Mouse (Mus musculus) liver, embryonic 12.5 days (tissue): ENCODE results near the gene Mfap2. TPM values are rescaled to one million over a fixed set of nuclear protein-coding genes. Genes with fewer than 3 reads are reported as not detected.

Experiments
- ATAC-seq: fragments of 200-750 bp; cut with Nextera tagmentation; 2 replicates; pipeline ENCODE4 v1.8.0; 2017; ENCODE audit warnings: moderate number of reproducible peaks, mild to moderate bottlenecking, moderate library complexity
- H3K27ac ChIP-seq: fragments of 300-500 bp; sonication (generic); 2 replicates; pipeline ENCODE4 v1.5.1; 2016; ENCODE audit warnings: mild to moderate bottlenecking
- H3K27me3 ChIP-seq: fragments of 300-500 bp; sonication (generic); replicated peaks from 2 replicates; pipeline ENCODE4 v1.6.1; 2016; ENCODE audit warnings: mild to moderate bottlenecking, moderate library complexity
- H3K36me3 ChIP-seq: fragments of 300-500 bp; sonication (generic); 2 replicates; pipeline ENCODE4 v1.6.1; 2016; ENCODE audit warnings: mild to moderate bottlenecking, moderate library complexity
- H3K4me1 ChIP-seq: fragments of 300-500 bp; sonication (generic); 2 replicates; pipeline ENCODE4 v1.6.1; 2016
- H3K4me2 ChIP-seq: fragments of 300-500 bp; sonication (generic); 2 replicates; pipeline ENCODE4 v1.6.1; 2016; ENCODE audit warnings: mild to moderate bottlenecking, moderate library complexity
- H3K4me3 ChIP-seq: fragments of 300-500 bp; sonication (generic); 2 replicates; pipeline ENCODE4 v1.5.1; 2016; ENCODE audit warnings: mild to moderate bottlenecking, moderate library complexity
- H3K9ac ChIP-seq: fragments of 300-500 bp; sonication (generic); 2 replicates; pipeline ENCODE4 v1.6.1; 2016; ENCODE audit warnings: mild to moderate bottlenecking, moderate library complexity
- H3K9me3 ChIP-seq: fragments of 300-500 bp; sonication (generic); replicated peaks from 2 replicates; pipeline ENCODE4 v1.6.1; 2016; ENCODE audit warnings: mild to moderate bottlenecking, moderate library complexity
- WGBS: fragments of 180-500 bp; shearing (Covaris S2); methylation state at CpG from one replicate; pipeline ENCODE4 v1.1.7; 2016; ENCODE audit not compliant: insufficient replicate concordance; 5-methylcytosine and 5-hydroxymethylcytosine counted together
- polyA plus RNA-seq: library from polyadenylated mRNA; unstranded; fragments of >200 nt; fragmentation: Nextera tagmentation; extraction: Ambion mirVana; gene quantifications from 2 replicates; pipeline ENCODE4 v1.2.1, GENCODE M21; 2016

The Mfap2 gene
- 40.7 and 46.7 TPM in 2 replicates for polyA plus RNA-seq

- Histone ChIP-seq H3K4me2 (peak within 1 kb of the TSS; percentile 68), H3K9me3 (no peaks in the 10 kb centered on the region), H3K4me1 (peaks cover 27% of the 10 kb centered on the region), H3K27ac (0 out of 2 replicates have a peak within 1 kb of the TSS, but pooled peaks have one; percentile 7), H3K36me3 (peaks cover 28% of the 10 kb centered on the region), H3K4me3 (peak within 1 kb of the TSS; percentile 47), H3K9ac (peak within 1 kb of the TSS; percentile 37; the same call in 1 of the 2 replicates), H3K27me3 (peaks cover 45% of the 10 kb centered on the region)
- WGBS: 18% methylated on average over 7 of the region's 7 CpGs
- no peak for ATAC-seq
Measured at GRCm38 (mm10) chr4:141010118-141010517, at the start of gene Mfap2. Mfap2 (plus strand) TSS chr4:141010418.

GRCm38 (mm10) chr4:140960781-140961466, 49.3 kb upstream of the Mfap2 start, which contains the start of gene Sdhb:
Sdhb (plus strand) TSS chr4:140961203.
- peak within 1 kb of the TSS; percentile 90 for H3K4me2 ChIP-seq
- H3K9ac ChIP-seq: peak within 1 kb of the TSS; percentile 86
- peak; percentile 97 for ATAC-seq
- peaks cover 23% of the 10 kb centered on the region for H3K27me3 ChIP-seq
- H3K4me3 ChIP-seq: peak within 1 kb of the TSS; percentile 84
- H3K9me3 ChIP-seq: no peaks in the 10 kb centered on the region
- H3K36me3 ChIP-seq: peaks cover 7% of the 10 kb centered on the region
- H3K27ac ChIP-seq: peak within 1 kb of the TSS; percentile 81
- 4% methylated on average over 37 of the region's 37 CpGs for WGBS
- peaks cover 46% of the 10 kb centered on the region for H3K4me1 ChIP-seq

- WGBS: 1% methylated on average over 38 of the region's 38 CpGs
- Histone ChIP-seq H3K9ac (peak overlapping the region; percentile 86), H3K27ac (peak overlapping the region; percentile 81), H3K27me3 (peaks cover 19% of the 10 kb centered on the region), H3K4me3 (peak overlapping the region; percentile 84), H3K4me1 (peaks cover 46% of the 10 kb centered on the region), H3K4me2 (peak overlapping the region; percentile 90), H3K36me3 (peaks cover 14% of the 10 kb centered on the region), H3K9me3 (no peaks in the 10 kb centered on the region)
- peak; percentile 42 for ATAC-seq
Measured at GRCm38 (mm10) chr4:140961467-140962206, 48.6 kb upstream of the Mfap2 start.

GRCm38 (mm10) chr4:140962207-140962909, 47.9 kb upstream of the Mfap2 start:
- H3K9ac ChIP-seq: peak overlapping the region; percentile 86
- peak overlapping the region; percentile 84 for H3K4me3 ChIP-seq
- ATAC-seq: no peak
- WGBS: 47% methylated on average over 8 of the region's 8 CpGs
- peaks cover 12% of the 10 kb centered on the region; the same call in 1 of the 2 replicates for H3K27me3 ChIP-seq
- peaks cover 21% of the 10 kb centered on the region for H3K36me3 ChIP-seq
- peak overlapping the region; percentile 81 for H3K27ac ChIP-seq
- H3K4me2 ChIP-seq: peak overlapping the region; percentile 90
- H3K9me3 ChIP-seq: no peaks in the 10 kb centered on the region
- peaks cover 43% of the 10 kb centered on the region for H3K4me1 ChIP-seq

- Histone ChIP-seq H3K9ac (peak overlapping the region; percentile 24; the same call in 1 of the 2 replicates), H3K4me1 (peaks cover 39% of the 10 kb centered on the region), H3K9me3 (no peaks in the 10 kb centered on the region), H3K27ac (0 out of 2 replicates have a peak overlapping the region, but pooled peaks have one; percentile 17), H3K36me3 (peaks cover 27% of the 10 kb centered on the region), H3K4me2 (peak overlapping the region; percentile 90), H3K27me3 (peaks cover 8% of the 10 kb centered on the region; the same call in 1 of the 2 replicates), H3K4me3 (peak overlapping the region; percentile 84)
- no peak for ATAC-seq
- 28% methylated on average over 5 of the region's 5 CpGs for WGBS
Measured at GRCm38 (mm10) chr4:140962950-140963349, 47.3 kb upstream of the Mfap2 start.

GRCm38 (mm10) chr4:140963941-140964597, 46.1 kb upstream of the Mfap2 start:
- H3K4me2 ChIP-seq: no peak overlapping the region
- WGBS: 64% methylated on average over 9 of the region's 9 CpGs
- no peaks in the 10 kb centered on the region for H3K9me3 ChIP-seq
- H3K4me1 ChIP-seq: peaks cover 39% of the 10 kb centered on the region
- peaks cover 37% of the 10 kb centered on the region for H3K36me3 ChIP-seq
- H3K27me3 ChIP-seq: peaks cover 3% of the 10 kb centered on the region; the same call in 1 of the 2 replicates
- H3K27ac ChIP-seq: no peak overlapping the region
- H3K4me3 ChIP-seq: no peak overlapping the region
- H3K9ac ChIP-seq: no peak overlapping the region
- ATAC-seq: no peak

GRCm38 (mm10) chr4:140964620-140965019, 45.6 kb upstream of the Mfap2 start:
- H3K4me1 ChIP-seq: peaks cover 39% of the 10 kb centered on the region

GRCm38 (mm10) chr4:140967386-140968159, 42.6 kb upstream of the Mfap2 start:
- peaks cover 72% of the 10 kb centered on the region for H3K36me3 ChIP-seq
- no peak overlapping the region for H3K27ac ChIP-seq
- H3K27me3 ChIP-seq: no peaks in the 10 kb centered on the region
- H3K9ac ChIP-seq: no peak overlapping the region
- no peak for ATAC-seq
- no peak overlapping the region for H3K4me2 ChIP-seq
- 79% methylated on average over 11 of the region's 11 CpGs for WGBS
- H3K4me3 ChIP-seq: no peak overlapping the region
- no peaks in the 10 kb centered on the region for H3K9me3 ChIP-seq
- peaks cover 23% of the 10 kb centered on the region for H3K4me1 ChIP-seq

More at GRCm38 (mm10) chr4:140964620-140965019, 45.6 kb upstream of the Mfap2 start:
- H3K4me2 ChIP-seq: no peak overlapping the region
- H3K27me3 ChIP-seq: no peaks in the 10 kb centered on the region
- H3K27ac ChIP-seq: no peak overlapping the region
- no peaks in the 10 kb centered on the region for H3K9me3 ChIP-seq
- 26% methylated on average over 7 of the region's 7 CpGs for WGBS
- no peak overlapping the region for H3K9ac ChIP-seq
- no peak for ATAC-seq
- H3K36me3 ChIP-seq: peaks cover 42% of the 10 kb centered on the region
- H3K4me3 ChIP-seq: no peak overlapping the region

- H3K4me1 ChIP-seq: peaks cover 8% of the 10 kb centered on the region; the same call in 1 of the 2 replicates
- H3K36me3 ChIP-seq: peaks cover 96% of the 10 kb centered on the region
- no peak overlapping the region for H3K4me3 ChIP-seq
- no peak overlapping the region for H3K9ac ChIP-seq
- no peaks in the 10 kb centered on the region for H3K27me3 ChIP-seq
- H3K27ac ChIP-seq: no peak overlapping the region
- WGBS: 79% methylated on average over 13 of the region's 13 CpGs
- no peak overlapping the region for H3K4me2 ChIP-seq
- no peak for ATAC-seq
- no peaks in the 10 kb centered on the region for H3K9me3 ChIP-seq
Measured at GRCm38 (mm10) chr4:140971691-140972090, 38.5 kb upstream of the Mfap2 start.

GRCm38 (mm10) chr4:140974408-140974807, 35.8 kb upstream of the Mfap2 start:
- 86% methylated on average over 6 of the region's 6 CpGs for WGBS
- H3K4me2 ChIP-seq: no peak overlapping the region
- H3K9me3 ChIP-seq: no peaks in the 10 kb centered on the region
- no peak overlapping the region for H3K9ac ChIP-seq
- peaks cover 30% of the 10 kb centered on the region for H3K4me1 ChIP-seq
- H3K4me3 ChIP-seq: no peak overlapping the region
- no peak overlapping the region for H3K27ac ChIP-seq
- no peak for ATAC-seq
- H3K27me3 ChIP-seq: no peaks in the 10 kb centered on the region
- H3K36me3 ChIP-seq: peaks cover 97% of the 10 kb centered on the region
